Mouse (Mus musculus) gastrocnemius, adult 2 months (tissue): Measurements from ENCODE around the gene Spag8. TPM values are rescaled to one million over a fixed set of nuclear protein-coding genes. Genes with fewer than 3 reads are reported as not detected.

Experiments used
- DNase-seq: peaks from one replicate; pipeline ENCODE4 v3.0.0; 2022
- H3K27ac ChIP-seq: fragments of 200-600 bp; 2 replicates; pipeline ENCODE4 v1.8.1; 2022; ENCODE audit warnings: mild to moderate bottlenecking
- H3K4me3 ChIP-seq: fragments of 200-600 bp; 2 replicates; pipeline ENCODE4 v1.8.1; 2022; ENCODE audit warnings: mild to moderate bottlenecking, moderate library complexity
- CTCF ChIP-seq: fragments of 200-600 bp; IDR thresholded peaks from 2 replicates; pipeline ENCODE4 v1.8.1; 2022; ENCODE audit warnings: antibody characterized with exemption, mild to moderate bottlenecking, moderate library complexity
- intact Hi-C: fragments of 180-260 bp; cut with DNase I; formaldehyde crosslinking; loops from one replicate; pipeline ENCODE4 v1.15.1; 2025
- total RNA-seq, 2 experiments: library from RNA; stranded (reverse); gene quantifications; 2 replicates each; pipeline ENCODE4 v1.2.3; 2021

Spag8 gene
- total RNA-seq, 2 experiments from 2014 or later, result 0.31 TPM; not detected in 1

GRCm38 (mm10) chr4:43672070-43672469 lies 18.7 kb upstream of the Spag8 start:
- DNase-seq, result peak; percentile 90
- Histone ChIP-seq H3K4me3 (no peak overlapping the region), H3K27ac (no peak overlapping the region)
- intact Hi-C loops, result loop anchor here (1.0 kb wide), 1 partner anchor 38 kb away; the partner anchor contains the start of gene Olfr71
- TF ChIP-seq CTCF, result peak; percentile 92

GRCm38 (mm10) chr4:43669428-43669794 lies 16.0 kb upstream of the Spag8 start:
- no peak for TF ChIP-seq CTCF
- Histone ChIP-seq H3K4me3 (peak overlapping the region; percentile 90), H3K27ac (peak overlapping the region; percentile 95)
- intact Hi-C loops, result loop anchor here (5.0 kb wide), 1 partner anchor 92 kb away; the partner anchor contains the start of genes Gba2 and Rgp1
- peak; percentile 83 for DNase-seq

DNA sequence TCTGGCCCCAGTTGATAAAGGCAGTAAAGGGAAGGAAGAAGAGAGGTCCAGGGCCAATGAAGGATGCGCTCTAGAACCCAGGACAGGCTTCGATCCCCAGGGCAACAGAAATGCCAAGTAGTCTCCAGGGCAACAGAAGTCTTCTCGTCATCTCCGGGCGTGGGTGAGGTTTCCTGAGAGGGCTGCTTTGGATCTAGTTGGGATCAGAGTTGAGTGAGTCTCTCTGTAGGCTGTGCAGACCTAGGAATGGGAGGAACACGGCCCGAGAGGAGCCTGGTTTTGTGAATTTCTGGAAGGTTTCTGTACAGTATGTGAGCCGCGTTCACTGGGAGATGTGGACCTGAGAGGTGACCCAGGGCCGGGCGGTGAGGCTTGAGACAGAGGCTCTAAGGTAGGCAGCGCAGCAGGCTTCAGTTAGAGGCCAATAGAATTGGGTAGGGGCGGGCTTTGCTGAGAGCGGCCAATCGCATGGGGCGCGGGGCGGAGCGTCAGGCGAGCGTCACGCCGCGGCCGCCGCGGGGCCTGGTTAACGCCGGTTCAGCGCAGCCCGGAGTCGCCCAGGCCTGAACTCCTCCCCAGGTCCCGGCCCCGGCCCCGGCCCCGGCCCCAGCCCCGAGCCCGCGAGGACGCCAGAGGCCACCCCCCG lies 15.5 kb upstream of the Spag8 start, which contains the start of the genes Tmem8b and Fam221b:
Tmem8b (plus strand) TSS at position 190 of the 646 bp plus-strand sequence.
Fam221b (minus strand) TSS at position 364 of the 646 bp plus-strand sequence.
- DNase-seq, result peak; percentile 92
- Histone ChIP-seq H3K27ac (peak within 1 kb of the TSS; percentile 95), H3K4me3 (peak within 1 kb of the TSS; percentile 90)
- intact Hi-C loops, result loop anchor here (5.0 kb wide), 1 partner anchor 92 kb away; the partner anchor contains the start of genes Gba2 and Rgp1
- TF ChIP-seq CTCF, result no peak

GRCm38 (mm10) chr4:43666412-43666811 lies 13.0 kb upstream of the Spag8 start:
- TF ChIP-seq CTCF, result peak; percentile 59
- Histone ChIP-seq H3K27ac (no peak overlapping the region), H3K4me3 (no peak overlapping the region)
- intact Hi-C loops, result loop anchor here (5.0 kb wide), 1 partner anchor 89 kb away; the partner anchor contains the start of genes Gba2 and Rgp1
- DNase-seq, result no peak

DNA sequence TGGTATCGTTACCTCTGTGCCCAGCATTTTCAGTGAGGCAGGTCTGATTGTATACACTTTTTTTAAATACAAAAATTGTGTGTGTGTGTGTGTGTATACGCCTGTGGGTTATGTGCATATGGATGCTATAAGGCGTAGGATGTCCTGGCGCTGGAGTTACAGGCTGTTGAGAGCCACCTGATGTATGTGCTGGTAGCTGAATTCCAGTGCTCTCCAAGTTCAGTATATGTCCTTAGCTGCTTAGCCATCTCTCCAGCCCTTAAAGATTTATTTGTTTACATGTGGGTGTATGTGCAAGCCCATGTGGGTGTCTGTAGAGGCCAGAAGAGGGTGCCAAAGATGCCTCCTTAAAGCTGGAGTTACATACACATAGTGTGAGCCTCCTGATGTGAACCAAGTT lies 3.8 kb upstream of the Spag8 start:
- H3K27ac ChIP-seq, result peak overlapping the region; percentile 96
- TF ChIP-seq CTCF, result no peak
- no peak for DNase-seq
- intact Hi-C loops, result loop anchor here (5.0 kb wide), 1 partner anchor 95 kb away; the partner anchor contains the start of genes Creb3 and Tln1
- peak overlapping the region; percentile 97 for H3K4me3 ChIP-seq

DNA sequence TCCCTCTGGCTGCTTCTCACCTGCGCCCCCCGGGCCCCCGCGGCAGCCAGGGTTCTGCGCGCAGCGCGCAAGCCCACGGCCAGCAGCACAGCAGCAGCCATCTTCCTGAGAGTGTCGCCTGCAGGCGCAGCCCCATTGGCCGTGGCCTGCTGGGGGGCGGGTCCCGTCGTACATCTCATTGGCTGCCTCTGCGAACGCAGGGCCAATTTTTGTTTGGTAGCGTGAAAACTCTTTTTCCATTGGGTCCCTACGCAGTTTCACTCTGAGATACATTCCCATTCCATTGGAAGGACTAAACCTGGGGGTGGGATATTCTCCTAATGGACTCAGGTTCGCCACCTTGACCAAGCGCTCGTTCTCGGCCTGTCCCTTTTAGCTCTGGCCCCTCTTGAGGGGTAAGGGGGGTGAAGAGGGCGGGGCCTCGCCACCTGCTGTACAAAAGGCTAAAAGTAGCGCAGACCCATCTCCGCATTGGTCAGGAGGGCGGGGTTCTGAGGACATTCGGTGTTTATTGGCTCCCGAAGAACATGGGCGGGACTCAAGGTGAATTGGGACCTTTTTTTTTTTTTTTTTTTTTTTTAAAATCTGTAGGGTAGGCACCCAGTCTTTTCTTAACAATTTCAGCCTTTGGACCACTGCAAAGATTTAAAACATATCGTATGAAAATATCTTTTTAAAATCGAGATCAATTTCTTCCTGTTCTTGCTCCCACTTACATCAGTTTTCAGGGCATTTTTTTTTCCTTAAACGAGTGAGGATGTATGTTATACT lies 3.1 kb upstream of the Spag8 start, which contains the start of gene Hint2:
Hint2 (minus strand) TSS at position 128 of the 771 bp plus-strand sequence.
- peak; percentile 96 for DNase-seq
- Histone ChIP-seq H3K27ac (peak within 1 kb of the TSS; percentile 96), H3K4me3 (peak within 1 kb of the TSS; percentile 97)
- intact Hi-C loops, result loop anchor here (5.0 kb wide), 1 partner anchor 94 kb away; the partner anchor contains the start of genes Creb3 and Tln1
- no peak; the same call in 1 of the 2 replicates for TF ChIP-seq CTCF

DNA sequence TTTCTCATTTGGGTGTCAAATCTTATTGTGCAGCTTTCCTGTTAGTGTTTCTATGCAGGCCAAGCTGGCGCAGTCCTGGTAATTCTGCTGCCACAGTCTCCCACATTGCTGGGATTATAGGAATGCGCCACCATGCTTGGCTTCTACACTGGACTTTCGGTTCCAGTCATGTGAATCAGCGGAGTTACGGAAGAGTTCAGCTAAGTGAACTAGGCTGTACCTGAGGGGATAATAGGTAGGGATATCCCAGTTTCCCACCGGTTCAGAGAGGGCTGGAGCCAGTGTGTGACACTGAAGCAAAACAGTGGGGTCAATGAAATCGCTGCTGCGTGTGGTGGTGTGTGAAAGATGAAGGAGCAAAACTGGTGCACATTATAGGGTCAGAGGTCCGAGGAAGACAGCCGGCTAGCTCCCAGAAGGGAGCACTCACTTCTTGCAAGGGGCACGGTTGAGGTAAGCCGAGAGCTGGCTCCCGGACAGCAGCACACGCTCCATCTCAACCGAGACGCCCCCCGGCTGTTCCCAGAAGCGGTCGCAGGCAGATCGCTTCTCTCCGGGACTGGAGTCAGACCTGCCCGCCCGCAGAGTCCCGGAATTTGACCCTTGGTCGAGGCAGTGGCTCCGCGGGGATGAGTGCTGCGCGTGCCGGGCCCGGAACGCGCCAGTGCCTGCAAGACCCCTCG lies 2.4 kb upstream of the Spag8 start:
- H3K27ac ChIP-seq, result peak overlapping the region; percentile 96
- peak overlapping the region; percentile 97 for H3K4me3 ChIP-seq
- TF ChIP-seq CTCF, result no peak
- DNase-seq, result no peak
- intact Hi-C loops, result loop anchor here (5.0 kb wide), 1 partner anchor 93 kb away; the partner anchor contains the start of genes Creb3 and Tln1

GRCm38 (mm10) chr4:43652726-43653125 lies 668 bp downstream of the Spag8 start:
- Histone ChIP-seq H3K27ac (no peak overlapping the region), H3K4me3 (no peak overlapping the region)
- TF ChIP-seq CTCF, result no peak
- intact Hi-C loops, result no loop called here
- no peak for DNase-seq

DNA sequence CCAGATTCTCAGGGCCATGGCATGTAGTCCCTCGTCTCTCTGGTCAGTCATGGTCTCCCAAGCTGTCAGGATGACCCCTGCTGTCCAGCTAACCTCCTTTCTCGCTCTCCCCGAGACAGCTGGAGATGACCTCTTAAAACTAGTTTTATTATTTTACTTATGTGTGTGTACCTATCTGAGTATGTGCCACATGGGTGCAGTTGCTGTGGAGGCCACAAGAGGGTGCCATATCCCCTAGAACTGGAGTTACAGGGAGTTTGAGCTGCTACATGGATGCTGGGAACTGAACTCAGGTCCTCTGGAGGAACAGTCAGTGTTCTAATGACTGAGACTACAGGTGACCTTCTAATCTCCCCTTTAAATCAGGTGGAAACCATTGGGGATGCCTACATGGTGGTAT lies 3.6 kb downstream of the Spag8 start:
- TF ChIP-seq CTCF, result peak; percentile 28; the same call in 1 of the 2 replicates
- H3K27ac ChIP-seq, result no peak overlapping the region
- no peak for DNase-seq
- no peak overlapping the region for H3K4me3 ChIP-seq
- intact Hi-C loops, result no loop called here

GRCm38 (mm10) chr4:43640491-43640890 lies 12.9 kb downstream of the Spag8 start:
- Histone ChIP-seq H3K4me3 (no peak overlapping the region), H3K27ac (no peak overlapping the region)
- intact Hi-C loops, result no loop called here
- no peak for TF ChIP-seq CTCF
- peak; percentile 6 for DNase-seq

GRCm38 (mm10) chr4:43640076-43640475 lies 13.3 kb downstream of the Spag8 start:
- Histone ChIP-seq H3K4me3 (no peak overlapping the region), H3K27ac (no peak overlapping the region)
- no peak for DNase-seq
- no peak for TF ChIP-seq CTCF
- intact Hi-C loops, result no loop called here

DNA sequence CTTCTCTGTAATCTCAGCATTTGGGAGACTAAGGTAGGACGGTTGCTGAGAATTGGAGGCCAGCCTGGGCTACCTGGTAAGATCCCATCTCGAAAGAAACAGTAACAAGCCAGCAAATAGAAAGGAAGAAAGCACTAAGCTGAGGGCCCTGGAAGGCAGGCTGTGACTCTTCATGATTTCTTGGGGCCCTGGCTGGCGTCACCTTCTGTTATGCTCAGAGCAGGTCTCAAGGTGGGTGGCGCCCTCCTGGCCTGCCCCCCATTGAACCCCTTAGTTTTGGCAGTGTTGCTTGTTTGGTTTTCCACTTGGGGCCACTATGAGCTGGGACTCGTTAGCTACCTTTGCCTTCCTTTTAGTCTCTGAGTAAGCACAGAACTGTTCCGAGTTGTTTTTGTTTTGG lies 16.6 kb downstream of the Spag8 start:
- intact Hi-C loops, result no loop called here
- no peak for TF ChIP-seq CTCF
- H3K27ac ChIP-seq, result no peak overlapping the region
- H3K4me3 ChIP-seq, result no peak overlapping the region
- peak; percentile 8 for DNase-seq
